In genomic region chr1:91668530-91668929, GRCm38 (mm10) we compare ENCODE assay signal across 28 mouse cellular contexts.
DNase-seq lines count a peak whose midpoint lies in the region; ATAC-seq lines count a peak whose summit lies in the region.
"Had no signal": no experiment of that assay in that cellular context is flagged by ENCODE, and none has a peak within 500 bp of the region (broad histone marks: within the 10 kb centered on the region; RNA-seq: fewer than 3 reads in every experiment).

No protein-coding gene starts in this region.

- H3K4me2 ChIP-seq in embryonic facial prominence, embryonic 12.5 days (replicated peaks) = no peak overlapping the region
- H3K4me2 ChIP-seq: forebrain, embryonic 15.5 days; heart, embryonic 15.5 days; intestine, embryonic 15.5 days; liver, embryonic 12.5 days; midbrain, embryonic 12.5 days; neural tube, embryonic 15.5 days had no signal

- H3K36me3 ChIP-seq in embryonic facial prominence, embryonic 12.5 days = no peaks in the 10 kb centered on the region
- H3K36me3 ChIP-seq: forebrain, embryonic 15.5 days; heart, embryonic 15.5 days; intestine, embryonic 15.5 days; liver, embryonic 12.5 days; midbrain, embryonic 12.5 days; neural tube, embryonic 15.5 days had no signal

- WGBS in embryonic facial prominence, embryonic 12.5 days = 28% methylated on average over 6 of the region's 6 CpGs

- peak; percentile 41; the same call in 1 of the 2 replicates for ATAC-seq in frontal cortex, adult (ENCODE audit: low TSS enrichment)
- no peak for ATAC-seq in embryonic facial prominence, embryonic 12.5 days (ENCODE audit: insufficient number of reproducible peaks, insufficient read depth, low FRiP score, low TSS enrichment)
- ATAC-seq in cerebellum, adult (ENCODE audit: insufficient number of reproducible peaks, low FRiP score, low TSS enrichment) = no peak
- ATAC-seq: forebrain, embryonic 15.5 days; hindbrain, embryonic 16.5 days; intestine, embryonic 15.5 days; liver, embryonic 12.5 days had no signal

- 0 out of 2 replicates have a peak, but pooled peaks cover 5% of the 10 kb centered on the region for H3K9me3 ChIP-seq in embryonic facial prominence, embryonic 12.5 days
- H3K9me3 ChIP-seq: forebrain, embryonic 15.5 days; heart, embryonic 15.5 days; intestine, embryonic 15.5 days; liver, embryonic 12.5 days; midbrain, embryonic 12.5 days; neural tube, embryonic 15.5 days had no signal

- H3K4me3 ChIP-seq in embryonic facial prominence, embryonic 12.5 days = no peak overlapping the region
- H3K4me3 ChIP-seq: erythroblast, embryonic 14.5 days; forebrain, embryonic 15.5 days; heart, adult 2 months; heart, embryonic 15.5 days; intestine, embryonic 15.5 days; left cerebral cortex, adult 2 months; liver, embryonic 12.5 days; midbrain, embryonic 12.5 days; neural tube, embryonic 15.5 days had no signal

- no peaks in the 10 kb centered on the region for H3K27me3 ChIP-seq in embryonic facial prominence, embryonic 12.5 days
- H3K27me3 ChIP-seq: forebrain, embryonic 15.5 days; heart, embryonic 15.5 days; intestine, embryonic 15.5 days; liver, embryonic 12.5 days; midbrain, embryonic 12.5 days; neural tube, embryonic 15.5 days had no signal

- H3K4me1 ChIP-seq in embryonic facial prominence, embryonic 12.5 days = peaks cover 13% of the 10 kb centered on the region
- H3K4me1 ChIP-seq: forebrain, embryonic 15.5 days; heart, embryonic 15.5 days; intestine, embryonic 15.5 days; liver, embryonic 12.5 days; midbrain, embryonic 12.5 days; neural tube, embryonic 15.5 days had no signal

- H3K9ac ChIP-seq in embryonic facial prominence, embryonic 12.5 days = no peak overlapping the region
- H3K9ac ChIP-seq: forebrain, embryonic 15.5 days; heart, embryonic 15.5 days; intestine, embryonic 15.5 days; liver, embryonic 12.5 days; midbrain, embryonic 12.5 days; neural tube, embryonic 15.5 days had no signal

- no peak for DNase-seq in frontal cortex, postnatal 10 days (ENCODE audit: low spot score in 2 of 2)
- DNase-seq in right cerebral cortex, adult 18-20 months = peak; percentile 18
- no peak for DNase-seq in right cerebral cortex, postnatal 10 days (ENCODE audit: low spot score in 2 of 2)
- DNase-seq in kidney, postnatal 14 days = no peak
- DNase-seq: adrenal gland, adult 8-10 months; cerebellum, adult 2 months; cerebellum, postnatal 25 days; gastrocnemius, postnatal 25 days; heart, adult 2 months; heart, postnatal 4 days; kidney, adult 8-10 months; kidney, postnatal 25 days; left cerebral cortex, postnatal 4 days; lung, adult 18-20 months; lung, postnatal 14 days; right cerebral cortex, postnatal 14 days had no signal

- H3K27ac ChIP-seq in embryonic facial prominence, embryonic 12.5 days = 0 out of 2 replicates have a peak overlapping the region, but pooled peaks have one; percentile 37
- H3K27ac ChIP-seq: forebrain, embryonic 15.5 days; heart, adult 2 months; heart, embryonic 15.5 days; intestine, embryonic 15.5 days; left cerebral cortex, adult 2 months; liver, embryonic 12.5 days; midbrain, embryonic 12.5 days; neural tube, embryonic 15.5 days had no signal
